Mouse (Mus musculus): ENCODE data around the gene Aldh3a2. TPM values are rescaled to one million over a fixed set of nuclear protein-coding genes. Genes with fewer than 3 reads are reported as not detected.
"Not testable (repeated sequence)": the region's sequence is repeated elsewhere in the genome, so short reads cannot be mapped to it uniquely, and the experiment has no call there.

The Aldh3a2 gene
- polyA plus RNA-seq (2016; fragmentation: Nextera tagmentation; extraction: Ambion mirVana), result 23.7 and 25.9 TPM in 2 replicates

GRCm38 (mm10) chr11:61266551-61267533, at the start of gene Aldh3a2:
Gene Aldh3a2 (minus strand): TSS chr11:61267464.
- H3K4me1 ChIP-seq, result peaks cover 5% of the 10 kb centered on the region; the same call in 1 of the 2 replicates
- WGBS, result 1% methylated on average over 54 of the region's 58 CpGs
- H3K4me2 ChIP-seq (replicated peaks), result peak within 1 kb of the TSS; percentile 72
- peak within 1 kb of the TSS; percentile 94 for H3K27ac ChIP-seq
- H3K27me3 ChIP-seq, result peaks cover 5% of the 10 kb centered on the region; the same call in 1 of the 2 replicates
- peak within 1 kb of the TSS; percentile 70 for H3K4me3 ChIP-seq
- no peaks in the 10 kb centered on the region for H3K9me3 ChIP-seq (replicated peaks)
- peak; percentile 100 for ATAC-seq (ENCODE audit: low FRiP score)
- peak within 1 kb of the TSS; percentile 84 for H3K9ac ChIP-seq
- H3K36me3 ChIP-seq, result peaks cover 9% of the 10 kb centered on the region

GRCm38 (mm10) chr11:61316864-61317263, 49.6 kb upstream of the Aldh3a2 start:
- ATAC-seq (ENCODE audit: low FRiP score), result no peak
- Histone ChIP-seq H3K27me3 (no peaks in the 10 kb centered on the region), H3K4me2 (replicated peaks) (no peak overlapping the region), H3K36me3 (no peaks in the 10 kb centered on the region), H3K9me3 (replicated peaks) (no peaks in the 10 kb centered on the region), H3K4me1 (0 out of 2 replicates have a peak, but pooled peaks cover 2% of the 10 kb centered on the region), H3K4me3 (no peak overlapping the region), H3K9ac (no peak overlapping the region), H3K27ac (no peak overlapping the region)
- whole genome bisulfite sequencing, result 81% methylated on average over 2 of the region's 2 CpGs

- WGBS, result 72% methylated on average over 7 of the region's 7 CpGs
- Histone ChIP-seq H3K9me3 (replicated peaks) (no peaks in the 10 kb centered on the region), H3K36me3 (no peaks in the 10 kb centered on the region), H3K27ac (no peak overlapping the region), H3K27me3 (no peaks in the 10 kb centered on the region), H3K4me3 (no peak overlapping the region), H3K4me1 (no peaks in the 10 kb centered on the region), H3K4me2 (replicated peaks) (no peak overlapping the region), H3K9ac (no peak overlapping the region)
- no peak for ATAC-seq (ENCODE audit: low FRiP score)
Observed at GRCm38 (mm10) chr11:61310321-61310720, 43.1 kb upstream of the Aldh3a2 start.

- 63% methylated on average over 12 of the region's 12 CpGs for WGBS
- H3K4me3 ChIP-seq, result no peak overlapping the region
- no peaks in the 10 kb centered on the region for H3K9me3 ChIP-seq (replicated peaks)
Observed at GRCm38 (mm10) chr11:61309831-61310230, 42.6 kb upstream of the Aldh3a2 start.

GRCm38 (mm10) chr11:61307795-61308194, 40.5 kb upstream of the Aldh3a2 start:
- ATAC-seq (ENCODE audit: low FRiP score), result no peak
- 27% methylated on average over 7 of the region's 7 CpGs for WGBS
- no peaks in the 10 kb centered on the region for H3K36me3 ChIP-seq
- H3K9me3 ChIP-seq (replicated peaks), result no peaks in the 10 kb centered on the region
- no peaks in the 10 kb centered on the region for H3K27me3 ChIP-seq
- H3K4me2 ChIP-seq (replicated peaks), result no peak overlapping the region
- H3K27ac ChIP-seq, result no peak overlapping the region
- no peak overlapping the region for H3K4me3 ChIP-seq
- no peak overlapping the region for H3K9ac ChIP-seq
- no peaks in the 10 kb centered on the region for H3K4me1 ChIP-seq

More at GRCm38 (mm10) chr11:61309831-61310230, 42.6 kb upstream of the Aldh3a2 start:
- Histone ChIP-seq H3K9ac (no peak overlapping the region), H3K4me1 (no peaks in the 10 kb centered on the region), H3K27ac (no peak overlapping the region), H3K4me2 (replicated peaks) (no peak overlapping the region), H3K27me3 (no peaks in the 10 kb centered on the region), H3K36me3 (no peaks in the 10 kb centered on the region)
- ATAC-seq (ENCODE audit: low FRiP score), result no peak

- Histone ChIP-seq H3K9ac (no peak overlapping the region), H3K27ac (no peak overlapping the region), H3K4me2 (replicated peaks) (no peak overlapping the region), H3K27me3 (no peaks in the 10 kb centered on the region), H3K4me3 (no peak overlapping the region), H3K36me3 (no peaks in the 10 kb centered on the region), H3K4me1 (peaks cover 6% of the 10 kb centered on the region), H3K9me3 (replicated peaks) (no peaks in the 10 kb centered on the region)
- ATAC-seq (ENCODE audit: low FRiP score), result no peak
- 74% methylated on average over 4 of the region's 4 CpGs for WGBS
Observed at GRCm38 (mm10) chr11:61305377-61305776, 38.1 kb upstream of the Aldh3a2 start.

- H3K36me3 ChIP-seq; H3K27ac ChIP-seq; H3K9me3 ChIP-seq (replicated peaks); H3K9ac ChIP-seq; ATAC-seq (ENCODE audit: low FRiP score); H3K4me2 ChIP-seq (replicated peaks); H3K4me1 ChIP-seq; H3K27me3 ChIP-seq; H3K4me3 ChIP-seq: not testable (repeated sequence)
- 92% methylated on average over 7 of the region's 10 CpGs for WGBS
Observed at GRCm38 (mm10) chr11:61304535-61304934, 37.3 kb upstream of the Aldh3a2 start.

- peak overlapping the region; percentile 34 for H3K4me2 ChIP-seq (replicated peaks)
- H3K9me3 ChIP-seq (replicated peaks), result no peaks in the 10 kb centered on the region
- peaks cover 6% of the 10 kb centered on the region for H3K4me1 ChIP-seq
- no peaks in the 10 kb centered on the region for H3K27me3 ChIP-seq
- no peak overlapping the region for H3K27ac ChIP-seq
- H3K36me3 ChIP-seq, result no peaks in the 10 kb centered on the region
- 19% methylated on average over 14 of the region's 16 CpGs for WGBS
- no peak for ATAC-seq (ENCODE audit: low FRiP score)
- H3K9ac ChIP-seq, result no peak overlapping the region
- no peak overlapping the region for H3K4me3 ChIP-seq
Observed at GRCm38 (mm10) chr11:61300716-61301392, 33.6 kb upstream of the Aldh3a2 start.

GRCm38 (mm10) chr11:61300205-61300604, 32.9 kb upstream of the Aldh3a2 start:
- H3K27ac ChIP-seq, result no peak overlapping the region
- H3K4me3 ChIP-seq, result no peak overlapping the region
- H3K9ac ChIP-seq, result no peak overlapping the region
- no peaks in the 10 kb centered on the region for H3K36me3 ChIP-seq
- H3K4me2 ChIP-seq (replicated peaks), result no peak overlapping the region
- H3K4me1 ChIP-seq, result peaks cover 6% of the 10 kb centered on the region
- H3K9me3 ChIP-seq (replicated peaks), result no peaks in the 10 kb centered on the region
- 63% methylated on average over 3 of the region's 3 CpGs for WGBS
- no peak for ATAC-seq (ENCODE audit: low FRiP score)
- no peaks in the 10 kb centered on the region for H3K27me3 ChIP-seq

GRCm38 (mm10) chr11:61297901-61298300, 30.6 kb upstream of the Aldh3a2 start:
- no peaks in the 10 kb centered on the region for H3K27me3 ChIP-seq
- H3K4me1 ChIP-seq, result peaks cover 6% of the 10 kb centered on the region
- WGBS, result 87% methylated on average over 2 of the region's 2 CpGs
- H3K27ac ChIP-seq, result no peak overlapping the region
- no peaks in the 10 kb centered on the region for H3K36me3 ChIP-seq
- no peak overlapping the region for H3K4me3 ChIP-seq
- no peak overlapping the region for H3K4me2 ChIP-seq (replicated peaks)
- no peak overlapping the region for H3K9ac ChIP-seq
- H3K9me3 ChIP-seq (replicated peaks), result no peaks in the 10 kb centered on the region
- no peak for ATAC-seq (ENCODE audit: low FRiP score)

- Histone ChIP-seq H3K9ac (no peak overlapping the region), H3K4me3 (no peak overlapping the region), H3K9me3 (replicated peaks) (no peaks in the 10 kb centered on the region), H3K4me1 (peaks cover 6% of the 10 kb centered on the region), H3K36me3 (no peaks in the 10 kb centered on the region), H3K4me2 (replicated peaks) (no peak overlapping the region), H3K27me3 (no peaks in the 10 kb centered on the region), H3K27ac (no peak overlapping the region)
- no peak for ATAC-seq (ENCODE audit: low FRiP score)
- 80% methylated on average over 2 of the region's 2 CpGs for WGBS
Observed at GRCm38 (mm10) chr11:61297326-61297725, 30.1 kb upstream of the Aldh3a2 start.

GRCm38 (mm10) chr11:61296556-61296955, 29.3 kb upstream of the Aldh3a2 start:
- Histone ChIP-seq H3K36me3 (no peaks in the 10 kb centered on the region), H3K4me1 (peaks cover 6% of the 10 kb centered on the region)
- 39% methylated on average over 1 of the region's 1 CpGs for WGBS

More at GRCm38 (mm10) chr11:61296556-61296955, 29.3 kb upstream of the Aldh3a2 start:
- H3K27ac ChIP-seq, result no peak overlapping the region
- H3K9ac ChIP-seq, result no peak overlapping the region
- no peak overlapping the region for H3K4me2 ChIP-seq (replicated peaks)
- H3K4me3 ChIP-seq, result no peak overlapping the region
- H3K27me3 ChIP-seq, result no peaks in the 10 kb centered on the region
- ATAC-seq (ENCODE audit: low FRiP score), result no peak
- no peaks in the 10 kb centered on the region for H3K9me3 ChIP-seq (replicated peaks)

Measured in hindbrain, embryonic 12.5 days (tissue).